Mouse (Mus musculus) brain, embryonic 18.5 days (tissue): ENCODE results near the gene Vipr1.

Experiments
- DNase-seq: peaks from one replicate; pipeline ENCODE4 v3.0.0-alpha.2; 2012; ENCODE audit warnings: low read depth, low spot score

Vipr1 gene

GRCm38 (mm10) chr9:121633306-121633705 lies 9.2 kb upstream of the Vipr1 start:
- DNase-seq, result no peak

GRCm38 (mm10) chr9:121635835-121636576 lies 6.5 kb upstream of the Vipr1 start:
- no peak for DNase-seq

- no peak for DNase-seq
These were observed 2.7 kb upstream of the Vipr1 start for GRCm38 (mm10) chr9:121639790-121640189.

GRCm38 (mm10) chr9:121641235-121641915 lies 1.1 kb upstream of the Vipr1 start:
- DNase-seq, result no peak

GRCm38 (mm10) chr9:121642001-121642400 lies 515 bp upstream of the Vipr1 start, which contains the start of gene Lyzl4:
Gene Lyzl4 (minus strand): TSS chr9:121642096.
- no peak for DNase-seq

GRCm38 (mm10) chr9:121644855-121645254 lies 2.3 kb downstream of the Vipr1 start:
- DNase-seq, result no peak

- DNase-seq, result no peak
These were observed 4.5 kb downstream of the Vipr1 start for GRCm38 (mm10) chr9:121647026-121647425.

- no peak for DNase-seq
These were observed 11.2 kb downstream of the Vipr1 start for GRCm38 (mm10) chr9:121653668-121654067.

- no peak for DNase-seq
These were observed 13.8 kb downstream of the Vipr1 start for GRCm38 (mm10) chr9:121656322-121656721.

GRCm38 (mm10) chr9:121657143-121657542 lies 14.6 kb downstream of the Vipr1 start:
- DNase-seq, result no peak

GRCm38 (mm10) chr9:121658248-121658647 lies 15.7 kb downstream of the Vipr1 start:
- DNase-seq, result no peak

- no peak for DNase-seq
These were observed 17.3 kb downstream of the Vipr1 start for GRCm38 (mm10) chr9:121659791-121660190.

- no peak for DNase-seq
These were observed 21.0 kb downstream of the Vipr1 start for GRCm38 (mm10) chr9:121663467-121663866.

GRCm38 (mm10) chr9:121664104-121664503 lies 21.6 kb downstream of the Vipr1 start:
- DNase-seq, result no peak

GRCm38 (mm10) chr9:121666957-121667630 lies 24.6 kb downstream of the Vipr1 start:
- no peak for DNase-seq

- no peak for DNase-seq
These were observed 25.3 kb downstream of the Vipr1 start for GRCm38 (mm10) chr9:121667822-121668221.

GRCm38 (mm10) chr9:121669348-121669791 lies 26.9 kb downstream of the Vipr1 start:
- no peak for DNase-seq

GRCm38 (mm10) chr9:121671300-121671699 lies 28.8 kb downstream of the Vipr1 start:
- DNase-seq, result no peak

- DNase-seq, result no peak
These were observed 29.8 kb downstream of the Vipr1 start for GRCm38 (mm10) chr9:121672311-121672710.

GRCm38 (mm10) chr9:121673716-121674115 lies 31.2 kb downstream of the Vipr1 start:
- no peak for DNase-seq

GRCm38 (mm10) chr9:121675011-121675410 lies 32.5 kb downstream of the Vipr1 start:
- no peak for DNase-seq

- DNase-seq, result no peak
These were observed 33.0 kb downstream of the Vipr1 start for GRCm38 (mm10) chr9:121675556-121675955.
